Mouse (Mus musculus) v-Abl transformed pro-B cells (cell line): ENCODE data around the gene Mgat2.

Experiments used
- in situ Hi-C, 2 experiments: fragments of 400-800 bp; cut with MboI; formaldehyde crosslinking; loops; one replicate each; pipeline ENCODE4 v1.15.1; 2025; ENCODE audit not compliant: unreplicated experiment in 2 of 2

Gene Mgat2

GRCm38 (mm10) chr12:69204052-69204833 is 20.3 kb downstream of the Mgat2 start, which contains the start of gene Gm49384:
Gene Gm49384, minus strand, starts transcription at chr12:69204267.
- in situ Hi-C loops, result no loop called here

- in situ Hi-C loops, result loop anchor here in 1 of 2 experiments (5.0 kb wide), 1 partner anchor 80 kb away; no protein-coding TSS in a partner anchor
Measured at GRCm38 (mm10) chr12:69207396-69207795, 23.4 kb downstream of the Mgat2 start.

GRCm38 (mm10) chr12:69207926-69208325 is 24.0 kb downstream of the Mgat2 start:
- in situ Hi-C loops, result loop anchor here in 1 of 2 experiments (5.0 kb wide), 1 partner anchor 81 kb away; no protein-coding TSS in a partner anchor

GRCm38 (mm10) chr12:69208520-69208919 is 24.6 kb downstream of the Mgat2 start:
- in situ Hi-C loops, result loop anchor here in 1 of 2 experiments (5.0 kb wide), 1 partner anchor 81 kb away; no protein-coding TSS in a partner anchor

- in situ Hi-C loops, result loop anchor here (5.0 to 10.0 kb wide), 5 partner anchors 87 to 484 kb away; partner anchors contain the start of genes Klhdc2 (in 1 of the 2) and Vcpkmt (in 1 of the 2)
Measured at GRCm38 (mm10) chr12:69210056-69210979, 26.4 kb downstream of the Mgat2 start.

- in situ Hi-C loops, result loop anchor here (5.0 to 10.0 kb wide), 5 partner anchors 86 to 484 kb away; partner anchors contain the start of genes Klhdc2 (in 1 of the 2) and Vcpkmt (in 1 of the 2)
Measured at GRCm38 (mm10) chr12:69211057-69211456, 27.1 kb downstream of the Mgat2 start.

- in situ Hi-C loops, result loop anchor here (5.0 to 10.0 kb wide), 5 partner anchors 84 to 482 kb away; partner anchors contain the start of genes Klhdc2 (in 1 of the 2) and Vcpkmt (in 1 of the 2)
Measured at GRCm38 (mm10) chr12:69213186-69213777, 29.3 kb downstream of the Mgat2 start.

GRCm38 (mm10) chr12:69214393-69214792 is 30.4 kb downstream of the Mgat2 start:
- in situ Hi-C loops, result loop anchor here (5.0 to 10.0 kb wide), 5 partner anchors 83 to 480 kb away; partner anchors contain the start of genes Klhdc2 (in 1 of the 2) and Vcpkmt (in 1 of the 2)

- in situ Hi-C loops, result loop anchor here (5.0 to 10.0 kb wide), 5 partner anchors 82 to 480 kb away; partner anchors contain the start of genes Klhdc2 (in 1 of the 2) and Vcpkmt (in 1 of the 2)
Measured at GRCm38 (mm10) chr12:69215000-69215785, 31.2 kb downstream of the Mgat2 start.

- in situ Hi-C loops, result loop anchor here in 1 of 2 experiments (10.0 kb wide), 1 partner anchor 478 kb away; no protein-coding TSS in a partner anchor
Measured at GRCm38 (mm10) chr12:69216587-69216986, 32.6 kb downstream of the Mgat2 start.

- in situ Hi-C loops, result no loop called here
Measured at GRCm38 (mm10) chr12:69220613-69221277, 36.8 kb downstream of the Mgat2 start.

GRCm38 (mm10) chr12:69227776-69228466 is 44.0 kb downstream of the Mgat2 start, which contains the start of gene Pole2:
Gene Pole2, minus strand, starts transcription at chr12:69228195.
- in situ Hi-C loops, result loop anchor here in 1 of 2 experiments (5.0 kb wide), 1 partner anchor 69 kb away; the partner anchor contains the start of gene Klhdc2

- in situ Hi-C loops, result loop anchor here in 1 of 2 experiments (5.0 kb wide), 1 partner anchor 68 kb away; the partner anchor contains the start of gene Klhdc2
Measured at GRCm38 (mm10) chr12:69229251-69229650, 45.3 kb downstream of the Mgat2 start.

- in situ Hi-C loops, result no loop called here
Measured at GRCm38 (mm10) chr12:69235782-69236181, 51.8 kb downstream of the Mgat2 start.
